Mouse (Mus musculus) cerebellum, adult 11-12 months (tissue): ENCODE results near the gene Ppp1ca.

ENCODE experiments used
- DNase-seq: peaks from one replicate; pipeline ENCODE4 v3.0.0; 2022

The Ppp1ca gene

GRCm38 (mm10) chr19:4240247-4240668 lies 48.4 kb downstream of the Ppp1ca start:
- DNase-seq: no peak

DNA sequence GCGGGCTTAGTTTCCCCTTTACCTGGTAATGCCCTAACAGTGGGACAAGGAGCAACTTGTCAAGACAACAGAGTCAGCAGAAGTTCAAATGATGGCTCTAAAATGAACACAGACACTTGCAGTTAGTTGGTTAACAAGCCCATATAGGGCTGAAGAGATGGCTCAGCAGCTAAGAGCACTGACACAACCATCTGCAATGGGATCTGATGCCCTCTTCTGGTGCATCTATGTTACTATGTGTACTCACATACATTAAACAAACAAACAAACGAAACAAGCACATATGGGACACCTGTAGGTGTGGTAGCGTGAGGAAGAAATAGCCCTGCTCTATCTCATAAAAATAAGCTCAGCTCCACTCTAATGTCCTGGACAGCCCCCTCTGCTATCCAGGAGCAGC lies 50.6 kb downstream of the Ppp1ca start:
- no peak for DNase-seq

DNA sequence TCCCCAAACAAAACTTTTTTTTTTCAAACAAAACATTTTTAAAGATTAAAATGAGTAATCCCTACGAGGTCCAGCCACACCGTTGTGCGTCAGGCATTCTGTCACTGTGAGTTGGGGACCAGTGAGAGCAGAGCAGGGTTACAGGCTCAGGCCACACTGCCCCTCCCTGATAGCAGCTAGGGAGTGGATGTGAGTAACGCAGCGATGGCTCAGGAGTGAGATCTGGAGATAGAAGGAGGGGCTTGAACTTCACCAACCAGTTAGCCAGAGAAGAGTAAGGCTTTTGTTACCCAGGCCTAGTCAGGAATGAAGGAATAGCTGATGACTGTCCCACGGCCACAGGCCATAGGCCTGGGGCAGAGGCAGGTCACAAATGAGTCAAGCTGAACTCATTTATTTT lies 52.9 kb downstream of the Ppp1ca start:
- no peak for DNase-seq
